Mouse (Mus musculus) limb, embryonic 12.5 days (tissue): ENCODE results near the gene Mxi1. TPM values are rescaled to one million over a fixed set of nuclear protein-coding genes. Genes with fewer than 3 reads are reported as not detected.
A peak's percentile ranks its signal among the peaks of the same experiment; 100 is the strongest.

Source experiments
- ATAC-seq: fragments of 200-750 bp; cut with Nextera tagmentation; 2 replicates; pipeline ENCODE4 v1.8.0; 2017; ENCODE audit warnings: low read depth, moderate TSS enrichment; ENCODE audit not compliant: insufficient number of reproducible peaks, insufficient read depth, low FRiP score, low TSS enrichment
- H3K27ac ChIP-seq: fragments of 300-500 bp; sonication (generic); 2 replicates; pipeline ENCODE4 v1.5.1; 2016; ENCODE audit warnings: mild to moderate bottlenecking, moderate library complexity
- H3K27me3 ChIP-seq: fragments of 300-500 bp; sonication (generic); 2 replicates; pipeline ENCODE4 v1.6.1; 2016; ENCODE audit warnings: mild to moderate bottlenecking, moderate library complexity
- H3K36me3 ChIP-seq: fragments of 300-500 bp; sonication (generic); 2 replicates; pipeline ENCODE4 v1.6.1; 2016; ENCODE audit warnings: mild to moderate bottlenecking, moderate library complexity
- H3K4me1 ChIP-seq: fragments of 300-500 bp; sonication (generic); replicated peaks from 2 replicates; pipeline ENCODE4 v1.6.1; 2016
- H3K4me2 ChIP-seq: fragments of 300-500 bp; sonication (generic); 2 replicates; pipeline ENCODE4 v1.6.1; 2016; ENCODE audit warnings: mild to moderate bottlenecking, moderate library complexity
- H3K4me3 ChIP-seq: fragments of 300-500 bp; sonication (generic); replicated peaks from 2 replicates; pipeline ENCODE4 v1.5.1; 2016; ENCODE audit warnings: mild to moderate bottlenecking
- H3K9ac ChIP-seq: fragments of 300-500 bp; sonication (generic); replicated peaks from 2 replicates; pipeline ENCODE4 v1.6.1; 2016; ENCODE audit warnings: mild to moderate bottlenecking, moderate library complexity
- H3K9me3 ChIP-seq: fragments of 300-500 bp; sonication (generic); 2 replicates; pipeline ENCODE4 v1.6.1; 2016; ENCODE audit warnings: mild to moderate bottlenecking, moderate library complexity
- WGBS: fragments of 180-500 bp; shearing (Covaris S2); methylation state at CpG from one replicate; pipeline ENCODE4 v1.1.7; 2016; 5-methylcytosine and 5-hydroxymethylcytosine counted together
- polyA plus RNA-seq: library from polyadenylated mRNA; unstranded; fragments of >200 nt; fragmentation: Nextera tagmentation; extraction: Ambion mirVana; gene quantifications from 2 replicates; pipeline ENCODE4 v1.2.1, GENCODE M21; 2016

The Mxi1 gene
- polyA plus RNA-seq = 45.5 and 46.6 TPM in 2 replicates

DNA sequence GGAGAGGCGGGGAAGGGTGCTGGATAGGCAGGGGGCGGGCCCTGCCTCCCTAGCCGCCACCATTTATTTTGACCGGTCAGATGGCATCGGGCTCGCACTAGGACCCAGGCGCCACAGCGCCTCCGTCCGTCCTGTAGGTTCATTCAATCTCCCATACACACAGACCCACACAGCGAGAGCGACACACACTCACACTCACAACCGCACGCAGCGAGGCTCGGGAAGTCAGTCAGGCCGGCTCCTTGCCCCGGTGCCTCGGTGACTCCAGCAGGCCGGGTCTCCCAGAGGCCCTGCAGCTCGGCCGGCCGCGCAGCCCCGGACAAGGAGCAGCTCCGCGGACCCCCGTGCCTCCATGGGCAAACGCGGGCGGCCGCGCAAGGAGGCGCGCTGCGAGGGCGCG is at the start of gene Mxi1:
Gene Mxi1 (plus strand): TSS at position 171 of the 400 bp plus-strand sequence.
- under 1% methylated on average over 36 of the region's 38 CpGs for WGBS
- H3K36me3 ChIP-seq = no peaks in the 10 kb centered on the region
- peak within 1 kb of the TSS; percentile 94 for H3K9ac ChIP-seq
- no peaks in the 10 kb centered on the region for H3K9me3 ChIP-seq
- H3K4me3 ChIP-seq = peak within 1 kb of the TSS; percentile 92
- no peaks in the 10 kb centered on the region for H3K27me3 ChIP-seq
- peak; percentile 67 for ATAC-seq
- H3K4me2 ChIP-seq = peak within 1 kb of the TSS; percentile 89
- H3K4me1 ChIP-seq = peaks cover 27% of the 10 kb centered on the region
- peak within 1 kb of the TSS; percentile 98 for H3K27ac ChIP-seq

DNA sequence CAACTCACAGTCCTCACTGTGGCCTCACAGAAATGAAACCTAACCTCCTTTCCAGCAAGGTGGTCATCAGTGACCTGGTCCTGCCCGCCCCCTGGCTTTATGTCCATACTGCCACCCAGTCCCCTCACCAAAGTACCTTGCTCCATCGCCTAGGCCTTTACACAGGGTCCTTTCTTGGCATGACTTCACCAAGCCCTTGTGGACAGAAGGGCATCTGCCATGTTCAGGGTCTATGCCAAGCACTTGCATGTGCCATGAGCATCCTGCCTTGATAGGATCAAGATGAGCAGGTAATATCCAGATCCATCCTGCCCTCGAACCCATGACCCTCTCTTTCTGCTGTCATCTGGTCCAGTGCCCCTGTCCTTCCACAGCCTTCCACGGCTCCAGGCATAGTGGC is 49.5 kb upstream of the Mxi1 start:
- H3K27ac ChIP-seq = no peak overlapping the region
- 84% methylated on average over 4 of the region's 4 CpGs for WGBS
- no peaks in the 10 kb centered on the region for H3K27me3 ChIP-seq
- peaks cover 9% of the 10 kb centered on the region; the same call in 1 of the 2 replicates for H3K9me3 ChIP-seq
- no peak for ATAC-seq
- H3K4me3 ChIP-seq = no peak overlapping the region
- H3K4me2 ChIP-seq = no peak overlapping the region
- no peaks in the 10 kb centered on the region for H3K36me3 ChIP-seq
- no peak overlapping the region for H3K9ac ChIP-seq
- peaks cover 14% of the 10 kb centered on the region for H3K4me1 ChIP-seq

DNA sequence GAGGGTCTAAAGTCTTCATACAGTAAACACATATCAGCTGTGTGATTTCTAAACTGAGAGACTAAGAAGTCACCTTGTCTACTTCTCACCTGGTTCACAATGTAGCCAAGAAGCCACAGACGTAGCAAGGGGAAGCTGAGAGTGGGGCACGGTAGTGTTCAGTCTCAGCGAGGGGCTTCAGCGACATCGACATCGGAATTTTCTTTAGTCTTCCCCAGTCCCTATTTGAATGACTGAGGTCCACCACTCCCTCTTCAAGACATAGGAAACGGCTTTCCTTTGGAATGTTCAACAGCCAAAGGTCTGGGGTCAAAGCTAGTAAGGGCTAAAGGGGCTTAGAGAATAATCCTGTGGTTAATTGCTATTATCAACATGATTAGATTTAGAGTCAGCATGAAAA is 48.3 kb upstream of the Mxi1 start:
- H3K27ac ChIP-seq = no peak overlapping the region
- WGBS = 87% methylated on average over 7 of the region's 7 CpGs
- peaks cover 14% of the 10 kb centered on the region for H3K4me1 ChIP-seq

DNA sequence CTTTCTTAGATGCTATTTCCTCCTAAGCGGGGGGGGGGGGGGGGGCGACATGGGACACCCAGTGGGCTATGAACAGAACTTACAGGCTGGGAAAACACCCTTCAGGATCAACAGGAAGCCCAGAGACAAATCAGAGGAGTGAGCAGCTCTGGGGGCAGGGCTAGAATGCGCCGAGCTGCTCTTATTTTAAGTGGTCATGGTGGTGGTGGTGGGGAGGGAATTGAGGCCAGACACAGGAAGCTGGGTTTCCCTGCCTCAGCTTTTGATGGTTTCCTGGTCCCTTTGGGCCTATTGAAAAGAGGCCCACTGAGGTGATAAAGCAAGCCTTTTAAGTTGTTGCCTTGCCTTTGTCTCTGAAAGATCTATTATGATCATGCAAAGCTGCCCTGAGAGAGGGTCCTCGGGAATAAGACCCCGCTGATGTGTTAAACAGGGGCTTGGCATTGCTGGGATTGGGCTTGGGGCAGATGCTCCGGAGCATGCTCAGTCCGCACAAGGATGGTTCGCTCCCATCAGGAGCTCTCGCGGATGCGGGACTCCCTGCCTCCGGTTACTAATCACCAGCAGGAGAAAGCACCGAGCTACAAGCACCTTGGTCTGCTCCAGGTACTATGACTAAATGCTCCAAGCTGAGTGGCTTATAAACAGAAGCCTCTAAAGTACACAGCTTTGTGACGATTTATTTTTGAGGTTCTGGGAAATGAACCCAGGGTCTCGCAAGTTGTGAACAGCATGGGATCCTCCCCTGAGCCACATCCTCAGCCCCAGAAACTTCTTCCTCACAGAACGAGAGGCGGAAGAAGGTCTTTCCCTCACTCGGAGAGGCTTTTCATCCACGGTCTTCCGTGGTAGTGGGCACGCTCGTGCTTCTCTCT is 46.2 kb upstream of the Mxi1 start:
- peaks cover 14% of the 10 kb centered on the region for H3K4me1 ChIP-seq
- no peaks in the 10 kb centered on the region for H3K27me3 ChIP-seq
- H3K36me3 ChIP-seq = no peaks in the 10 kb centered on the region
- H3K27ac ChIP-seq = no peak overlapping the region
- WGBS = 39% methylated on average over 23 of the region's 23 CpGs
- H3K4me2 ChIP-seq = peak overlapping the region; percentile 20
- H3K4me3 ChIP-seq = no peak overlapping the region
- ATAC-seq = no peak
- no peak overlapping the region for H3K9ac ChIP-seq
- no peaks in the 10 kb centered on the region for H3K9me3 ChIP-seq

More for the DNA sequence above, 48.3 kb upstream of the Mxi1 start:
- H3K36me3 ChIP-seq = no peaks in the 10 kb centered on the region
- no peak overlapping the region for H3K4me3 ChIP-seq
- no peak for ATAC-seq
- H3K27me3 ChIP-seq = no peaks in the 10 kb centered on the region
- no peaks in the 10 kb centered on the region for H3K9me3 ChIP-seq
- no peak overlapping the region for H3K9ac ChIP-seq
- H3K4me2 ChIP-seq = no peak overlapping the region

DNA sequence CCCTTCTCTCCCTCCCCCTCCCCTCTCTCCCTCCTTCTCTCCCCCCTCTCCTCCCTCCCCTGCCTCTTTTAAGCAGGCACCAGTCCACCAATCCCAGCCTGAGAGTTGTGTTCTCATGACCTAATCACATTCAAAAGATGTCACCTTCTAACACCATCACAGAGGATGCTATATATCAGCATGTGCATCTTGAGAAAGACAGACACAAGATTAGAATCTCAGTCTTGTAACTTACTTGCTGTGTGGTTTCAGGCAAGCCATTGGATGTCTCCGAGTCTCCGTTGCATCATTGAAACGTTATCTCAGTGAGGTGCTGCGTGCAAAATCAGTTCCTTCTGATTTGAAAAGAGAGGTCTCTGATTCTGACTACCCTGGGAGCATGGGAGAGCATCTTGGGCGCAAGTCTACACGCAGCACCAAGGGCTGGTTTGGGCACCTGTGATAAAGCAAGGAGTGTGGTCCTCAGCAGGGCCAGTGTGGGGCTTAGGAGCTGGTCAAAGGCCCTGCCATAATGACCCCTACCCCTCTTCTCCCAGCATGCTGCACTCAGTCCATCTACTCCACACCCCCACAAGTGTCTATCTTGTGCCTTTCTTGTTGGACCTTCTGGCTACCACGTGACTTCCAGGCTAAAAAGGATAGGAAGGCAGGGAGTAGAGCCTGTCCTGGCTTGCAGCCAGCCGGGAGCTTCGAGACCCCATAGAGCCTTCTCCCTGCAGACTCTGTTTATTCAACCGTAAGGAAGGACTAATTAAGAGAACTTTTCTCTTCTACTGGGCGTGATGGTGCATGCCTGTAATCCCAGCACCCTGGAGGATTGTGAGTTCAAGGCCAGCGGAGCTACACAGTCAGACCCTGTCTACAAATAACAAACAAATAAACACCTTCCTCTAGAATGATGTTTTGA is 45.2 kb upstream of the Mxi1 start:
- WGBS = 66% methylated on average over 12 of the region's 12 CpGs

DNA sequence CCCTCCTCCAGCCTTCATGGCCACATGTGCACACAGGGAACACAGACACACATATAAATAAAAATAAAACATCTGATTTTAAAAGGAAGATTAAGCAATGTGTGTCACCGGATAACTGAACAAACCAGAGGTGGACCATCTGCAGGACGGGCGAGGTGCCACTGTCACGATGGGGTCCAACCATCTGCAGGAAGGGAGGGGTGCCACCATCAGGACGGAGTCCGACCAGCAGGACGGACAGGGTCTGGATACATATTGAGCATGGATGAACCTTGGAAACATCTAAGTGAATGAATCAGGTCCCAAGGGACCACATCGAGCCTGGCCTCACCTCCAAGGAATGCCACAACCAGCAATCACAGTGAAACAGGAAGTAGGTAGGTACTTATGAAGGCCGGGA is 43.0 kb upstream of the Mxi1 start:
- Histone ChIP-seq H3K36me3 (no peaks in the 10 kb centered on the region), H3K27me3 (no peaks in the 10 kb centered on the region), H3K27ac (no peak overlapping the region), H3K4me1 (peaks cover 14% of the 10 kb centered on the region), H3K4me3 (no peak overlapping the region), H3K9ac (no peak overlapping the region), H3K9me3 (no peaks in the 10 kb centered on the region), H3K4me2 (no peak overlapping the region)
- 85% methylated on average over 9 of the region's 9 CpGs for WGBS
- ATAC-seq = no peak

More for the DNA sequence above, 45.2 kb upstream of the Mxi1 start:
- Histone ChIP-seq H3K9me3 (no peaks in the 10 kb centered on the region), H3K9ac (no peak overlapping the region), H3K27me3 (no peaks in the 10 kb centered on the region), H3K27ac (no peak overlapping the region), H3K4me3 (no peak overlapping the region), H3K4me1 (peaks cover 14% of the 10 kb centered on the region), H3K4me2 (no peak overlapping the region), H3K36me3 (no peaks in the 10 kb centered on the region)
- no peak for ATAC-seq

DNA sequence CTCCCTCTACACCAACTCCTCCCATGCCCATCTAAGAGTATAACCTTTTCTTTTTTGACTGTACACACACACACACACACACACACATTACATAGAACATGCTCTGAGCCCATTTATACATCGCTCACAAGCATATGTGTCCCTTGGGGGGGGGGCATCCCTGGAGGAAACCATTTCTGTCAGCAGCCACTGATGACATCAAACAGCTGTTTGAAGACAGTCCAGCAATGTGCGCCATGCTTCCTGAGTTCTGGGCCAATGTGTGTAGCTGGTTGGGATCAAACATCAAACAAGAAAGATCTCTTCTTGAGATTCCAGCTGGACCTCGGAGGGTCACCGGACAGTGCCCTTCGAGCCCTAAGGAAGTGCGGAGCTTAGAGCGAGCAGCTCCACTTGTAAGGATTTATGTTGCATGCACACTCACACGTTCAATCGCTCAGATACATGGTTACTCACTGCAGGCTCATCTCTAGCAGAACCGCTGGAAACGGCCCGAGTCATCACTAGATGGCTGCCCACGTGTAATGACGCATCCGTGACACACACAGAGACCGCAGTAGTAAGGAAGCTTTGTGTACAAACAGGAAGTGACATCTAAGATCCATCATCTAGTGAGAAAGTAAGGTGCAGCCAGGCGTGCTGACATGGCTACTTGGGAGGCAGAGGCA is 37.1 kb upstream of the Mxi1 start:
- no peaks in the 10 kb centered on the region for H3K27me3 ChIP-seq
- ATAC-seq = no peak
- peaks cover 17% of the 10 kb centered on the region for H3K4me1 ChIP-seq
- no peaks in the 10 kb centered on the region for H3K9me3 ChIP-seq
- H3K4me3 ChIP-seq = no peak overlapping the region
- no peak overlapping the region for H3K9ac ChIP-seq
- 92% methylated on average over 17 of the region's 17 CpGs for WGBS
- H3K4me2 ChIP-seq = no peak overlapping the region
- H3K27ac ChIP-seq = no peak overlapping the region
- H3K36me3 ChIP-seq = no peaks in the 10 kb centered on the region

DNA sequence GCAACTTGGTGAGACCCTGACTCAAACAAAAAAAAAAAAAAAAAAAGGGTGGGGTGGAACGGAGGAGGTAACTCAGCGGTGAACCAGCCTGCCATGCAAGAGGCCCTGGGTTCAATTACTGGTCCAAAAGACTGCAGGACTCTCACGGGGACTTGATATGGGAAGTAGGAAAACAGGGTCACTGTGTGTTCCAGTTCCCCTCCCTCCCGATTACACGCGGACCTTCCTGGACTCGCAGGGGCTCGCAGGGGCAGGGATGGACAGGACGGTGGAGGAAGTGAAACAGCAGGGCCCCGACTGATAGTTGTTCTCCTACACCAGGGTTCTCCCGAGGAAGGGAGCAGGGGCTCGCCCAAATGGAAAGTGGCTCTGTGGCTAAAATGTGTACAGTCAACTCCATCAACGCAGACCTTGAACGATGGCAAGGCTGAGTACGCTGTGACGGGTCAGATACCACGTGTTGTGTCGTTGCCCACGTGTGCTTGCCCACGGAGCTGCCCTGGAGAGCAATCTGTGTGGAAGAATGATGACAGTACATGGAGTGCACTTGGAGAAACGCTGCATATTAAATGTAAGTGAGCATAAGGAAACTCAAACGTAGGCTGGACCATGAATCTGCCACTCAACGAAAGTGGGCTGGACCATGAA is 36.4 kb upstream of the Mxi1 start:
- H3K4me2 ChIP-seq = no peak overlapping the region
- H3K9me3 ChIP-seq = no peaks in the 10 kb centered on the region
- H3K4me1 ChIP-seq = peaks cover 18% of the 10 kb centered on the region
- ATAC-seq = no peak
- no peaks in the 10 kb centered on the region for H3K36me3 ChIP-seq
- 85% methylated on average over 23 of the region's 23 CpGs for WGBS
- H3K27ac ChIP-seq = no peak overlapping the region
- H3K27me3 ChIP-seq = no peaks in the 10 kb centered on the region
- H3K9ac ChIP-seq = no peak overlapping the region
- H3K4me3 ChIP-seq = no peak overlapping the region

DNA sequence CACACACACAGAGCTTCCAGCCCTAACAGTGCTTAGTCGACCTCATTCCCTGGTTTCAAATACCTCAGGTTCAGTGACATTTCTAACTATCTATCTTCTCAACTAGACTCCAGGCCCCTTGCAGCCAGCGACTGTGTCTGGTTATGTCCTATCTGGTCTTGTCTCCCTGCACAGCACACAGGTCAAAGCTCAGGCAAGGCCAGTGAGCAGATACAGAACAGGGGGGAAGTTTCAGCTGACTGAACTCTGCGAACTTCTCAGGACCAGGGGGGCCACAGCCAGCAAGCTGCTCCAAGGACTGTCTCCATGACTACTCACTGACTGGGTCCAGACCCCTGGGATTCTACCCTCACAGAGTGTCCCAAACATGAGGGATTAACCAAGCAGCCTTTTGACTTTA is 35.1 kb upstream of the Mxi1 start:
- Histone ChIP-seq H3K27me3 (0 out of 2 replicates have a peak, but pooled peaks cover 3% of the 10 kb centered on the region), H3K9ac (no peak overlapping the region), H3K4me2 (no peak overlapping the region), H3K4me3 (no peak overlapping the region), H3K27ac (no peak overlapping the region), H3K9me3 (no peaks in the 10 kb centered on the region), H3K36me3 (no peaks in the 10 kb centered on the region), H3K4me1 (peaks cover 22% of the 10 kb centered on the region)
- WGBS = 41% methylated on average over 3 of the region's 3 CpGs
- no peak for ATAC-seq

DNA sequence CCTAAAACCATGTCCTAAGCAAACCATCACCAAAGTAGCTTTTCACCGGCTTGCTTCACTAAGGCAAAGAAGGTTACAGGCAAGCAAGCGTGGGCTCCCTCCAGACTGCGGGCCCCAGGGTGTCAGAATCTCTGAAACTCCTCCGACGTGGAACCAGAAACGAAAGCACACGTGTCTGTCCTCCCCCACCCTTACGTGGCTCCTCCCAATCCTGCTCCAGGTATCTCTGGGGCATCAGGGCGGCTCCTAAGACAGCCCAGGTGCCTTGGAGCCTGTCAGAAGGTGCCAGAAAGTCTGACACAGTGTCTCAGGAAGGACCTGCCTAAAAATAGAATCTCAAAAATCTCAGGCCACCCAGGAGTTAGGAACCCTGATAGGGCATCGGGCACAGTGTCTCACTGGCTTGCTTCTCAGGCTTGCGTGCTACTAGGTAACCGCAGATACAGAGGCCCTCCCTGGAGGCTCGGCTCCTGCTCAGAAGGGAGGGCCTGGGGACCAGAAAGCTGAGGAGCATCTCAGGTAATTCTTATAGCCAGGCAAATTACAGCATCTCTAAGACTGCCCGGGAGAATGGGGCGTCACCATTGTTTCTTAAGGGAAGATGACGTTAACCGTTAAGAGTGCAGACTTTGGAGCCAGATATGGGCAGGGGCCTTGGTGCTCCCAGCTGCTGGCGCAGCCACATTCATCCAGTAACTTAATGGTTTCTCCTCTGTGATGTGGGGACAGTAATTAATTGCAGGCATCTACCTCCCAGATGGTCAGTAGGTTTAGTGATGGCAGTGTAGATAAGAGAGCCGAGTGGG is 33.2 kb upstream of the Mxi1 start:
- no peaks in the 10 kb centered on the region for H3K9me3 ChIP-seq
- no peak overlapping the region for H3K9ac ChIP-seq
- no peak overlapping the region for H3K4me2 ChIP-seq
- 0 out of 2 replicates have a peak, but pooled peaks cover 3% of the 10 kb centered on the region for H3K27me3 ChIP-seq
- no peak overlapping the region for H3K27ac ChIP-seq
- no peak for ATAC-seq
- no peaks in the 10 kb centered on the region for H3K36me3 ChIP-seq
- no peak overlapping the region for H3K4me3 ChIP-seq
- WGBS = 65% methylated on average over 19 of the region's 19 CpGs
- H3K4me1 ChIP-seq = peaks cover 22% of the 10 kb centered on the region
